Mouse (Mus musculus) lung, adult 2 months (tissue): ENCODE results near the gene Esrrg. TPM values are rescaled to one million over a fixed set of nuclear protein-coding genes. Genes with fewer than 3 reads are reported as not detected.
A peak's percentile ranks its signal among the peaks of the same experiment; 100 is the strongest.

Experiments used
- DNase-seq: peaks from one replicate; pipeline ENCODE4 v3.0.0; 2022
- H3K4me1 ChIP-seq: fragments of 200-500 bp; 2 replicates; pipeline ENCODE4 v1.6.1; 2011; ENCODE audit warnings: low read length; ENCODE audit not compliant: control insufficient read depth, insufficient read depth
- H3K4me3 ChIP-seq: fragments of 200-500 bp; replicated peaks from 2 replicates; pipeline ENCODE3; 2011; ENCODE audit warnings: low read depth, mild to moderate bottlenecking, control low read depth, low read length; ENCODE audit errors: extremely low read depth
- CTCF ChIP-seq: fragments of 200-500 bp; IDR thresholded peaks from 2 replicates; pipeline ENCODE4 v1.5.1; 2011; ENCODE audit warnings: mild to moderate bottlenecking, low read length, control low read depth; ENCODE audit not compliant: insufficient read depth
- POLR2A ChIP-seq: fragments of 200-500 bp; IDR thresholded peaks from 2 replicates; pipeline ENCODE4 v1.6.1; 2011; ENCODE audit warnings: low read depth, mild to moderate bottlenecking, control low read depth, low read length, borderline replicate concordance; ENCODE audit errors: extremely low read depth
- WGBS: fragments of 180-500 bp; shearing (Covaris S2); methylation state at CpG from one replicate; pipeline ENCODE4 v1.1.7; 2018; 5-methylcytosine and 5-hydroxymethylcytosine counted together
- polyA plus RNA-seq: library from polyadenylated mRNA; depleted of rRNA; stranded (reverse); fragments of >200 nt; gene quantifications from 2 replicates; pipeline ENCODE4 v1.2.3, GENCODE M21; 2012

The Esrrg gene
- polyA plus RNA-seq, 1 experiment, result 1.3 TPM

GRCm38 (mm10) chr1:187939078-187939477, 330.5 kb downstream of the Esrrg start:
- WGBS, result 54% methylated on average over 4 of the region's 4 CpGs
- Histone ChIP-seq H3K4me1 (peaks cover 4% of the 10 kb centered on the region), H3K4me3 (no peak overlapping the region)
- no peak for DNase-seq
- TF ChIP-seq POLR2A, result no peak
- TF ChIP-seq CTCF, result no peak

- DNase-seq, result no peak
- TF ChIP-seq POLR2A (no peak), CTCF (no peak)
- 71% methylated on average over 3 of the region's 3 CpGs for WGBS
- no peak overlapping the region for H3K4me3 ChIP-seq
- no peaks in the 10 kb centered on the region for H3K4me1 ChIP-seq
These were observed 342.9 kb downstream of the Esrrg start for GRCm38 (mm10) chr1:187951506-187951905.

GRCm38 (mm10) chr1:187956702-187957101, 348.1 kb downstream of the Esrrg start:
- Histone ChIP-seq H3K4me1 (no peaks in the 10 kb centered on the region), H3K4me3 (no peak overlapping the region)
- TF ChIP-seq POLR2A (no peak), CTCF (no peak)
- 94% methylated on average over 2 of the region's 2 CpGs for WGBS
- no peak for DNase-seq

DNA sequence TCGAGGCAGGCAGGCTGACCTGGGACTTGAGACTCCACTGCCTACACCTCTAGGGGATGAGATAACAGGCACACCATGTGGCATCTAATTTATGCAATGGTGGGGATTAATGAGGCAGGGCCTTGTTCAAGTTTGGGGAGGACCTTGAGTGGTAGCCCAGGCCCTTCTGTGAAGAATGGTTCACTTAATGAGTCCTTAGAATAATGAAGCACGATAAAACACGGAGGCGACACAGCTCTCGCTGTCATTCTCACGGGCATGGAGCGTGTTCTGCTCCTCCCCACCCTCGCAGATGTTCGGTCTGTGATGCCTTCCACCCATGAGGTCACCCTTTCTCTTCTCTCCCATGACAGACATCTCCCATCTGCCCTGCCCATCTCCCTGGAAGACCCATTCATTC, 350.6 kb downstream of the Esrrg start:
- no peak overlapping the region for H3K4me3 ChIP-seq
- DNase-seq, result no peak
- WGBS, result 80% methylated on average over 9 of the region's 9 CpGs
- no peaks in the 10 kb centered on the region for H3K4me1 ChIP-seq
- TF ChIP-seq POLR2A (no peak), CTCF (no peak)

DNA sequence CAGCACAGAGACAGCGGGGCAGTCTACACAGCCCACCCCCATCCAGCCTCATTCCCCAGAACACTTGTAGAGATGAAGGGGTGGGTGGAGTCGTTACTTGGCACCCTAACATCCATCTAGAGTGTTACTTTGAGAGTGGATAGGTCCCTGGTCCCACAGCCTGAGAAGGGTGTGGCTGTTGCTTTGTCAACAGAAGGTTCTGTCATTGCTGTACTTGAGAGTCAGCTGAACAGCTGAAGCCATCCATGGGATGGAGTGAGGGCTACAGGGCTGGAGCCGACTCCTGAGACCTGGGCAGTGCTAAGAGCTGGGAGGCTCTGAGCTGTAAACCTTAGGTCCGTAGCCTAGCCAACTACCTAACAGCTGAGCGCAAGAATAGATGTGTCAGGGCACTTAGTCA, 352.9 kb downstream of the Esrrg start:
- TF ChIP-seq POLR2A, result no peak
- TF ChIP-seq CTCF, result no peak
- WGBS, result 61% methylated on average over 5 of the region's 5 CpGs
- DNase-seq, result no peak
- Histone ChIP-seq H3K4me1 (no peaks in the 10 kb centered on the region), H3K4me3 (no peak overlapping the region)

DNA sequence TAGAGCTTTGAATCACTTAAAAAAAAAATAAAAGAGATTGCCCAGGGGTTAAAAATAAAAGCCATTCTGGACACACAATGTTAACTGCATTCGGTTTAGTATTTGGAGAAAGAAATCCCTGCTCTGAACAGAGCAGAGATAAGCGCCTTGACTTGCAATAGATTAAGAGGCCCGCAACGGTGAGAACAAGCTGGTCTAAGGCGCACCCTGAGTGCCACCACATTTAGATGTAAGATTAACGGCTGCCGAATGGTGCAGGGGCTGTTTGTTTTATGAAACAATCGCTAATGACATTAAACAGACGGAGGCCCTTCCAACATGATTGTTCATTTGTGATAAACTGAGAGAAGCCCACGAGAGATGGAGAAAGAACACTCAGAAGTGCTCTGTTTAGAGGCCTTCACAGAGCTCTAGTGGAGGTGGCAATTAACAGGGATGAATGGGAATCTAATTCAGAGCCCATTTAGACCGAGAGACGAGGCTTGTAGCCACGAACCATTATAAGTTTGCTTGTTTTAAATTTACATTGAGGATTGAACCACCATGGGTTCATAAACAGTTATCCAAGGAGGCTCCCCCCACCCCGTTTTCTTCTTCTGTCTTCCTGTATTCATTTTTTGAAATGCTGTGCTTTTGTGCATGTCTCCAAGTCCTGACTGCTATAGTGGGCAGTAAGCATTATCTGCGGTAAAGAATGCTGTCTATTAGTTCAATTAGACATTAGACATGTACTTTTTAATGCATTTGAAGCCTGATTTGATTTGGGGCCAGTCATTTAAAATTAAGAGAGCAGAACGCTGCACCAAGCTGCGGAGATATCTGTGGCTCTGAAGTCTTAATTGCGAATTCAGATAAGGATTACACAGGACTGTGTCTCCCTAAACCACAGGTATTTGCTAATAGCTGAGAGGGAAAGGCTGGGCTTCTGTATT, 356.5 kb downstream of the Esrrg start:
- no peak for TF ChIP-seq CTCF
- no peak for TF ChIP-seq POLR2A
- WGBS, result 53% methylated on average over 18 of the region's 18 CpGs
- Histone ChIP-seq H3K4me3 (no peak overlapping the region), H3K4me1 (no peaks in the 10 kb centered on the region)
- DNase-seq, result no peak

DNA sequence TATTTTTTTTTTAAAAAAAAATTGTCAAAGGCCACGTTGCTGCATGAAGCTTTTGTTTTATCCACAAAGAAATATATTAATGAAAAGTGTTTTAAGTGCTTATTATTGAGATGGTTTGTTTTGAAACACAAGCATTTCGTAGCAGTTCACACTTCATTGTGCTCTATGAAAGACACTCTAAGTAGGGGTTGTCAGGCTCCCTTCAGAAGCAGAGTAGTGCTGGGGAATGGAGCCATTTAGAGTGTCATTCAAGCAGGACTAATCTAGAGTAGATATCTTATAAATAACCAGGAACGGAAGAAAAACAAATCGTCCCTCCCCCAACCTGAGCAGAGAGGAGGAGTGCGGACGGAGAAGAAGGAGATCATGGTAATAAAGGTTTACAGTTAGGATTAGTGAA, 357.3 kb downstream of the Esrrg start:
- DNase-seq, result no peak
- WGBS, result 42% methylated on average over 6 of the region's 6 CpGs
- no peak overlapping the region for H3K4me3 ChIP-seq
- TF ChIP-seq POLR2A (no peak), CTCF (no peak)
- no peaks in the 10 kb centered on the region for H3K4me1 ChIP-seq

DNA sequence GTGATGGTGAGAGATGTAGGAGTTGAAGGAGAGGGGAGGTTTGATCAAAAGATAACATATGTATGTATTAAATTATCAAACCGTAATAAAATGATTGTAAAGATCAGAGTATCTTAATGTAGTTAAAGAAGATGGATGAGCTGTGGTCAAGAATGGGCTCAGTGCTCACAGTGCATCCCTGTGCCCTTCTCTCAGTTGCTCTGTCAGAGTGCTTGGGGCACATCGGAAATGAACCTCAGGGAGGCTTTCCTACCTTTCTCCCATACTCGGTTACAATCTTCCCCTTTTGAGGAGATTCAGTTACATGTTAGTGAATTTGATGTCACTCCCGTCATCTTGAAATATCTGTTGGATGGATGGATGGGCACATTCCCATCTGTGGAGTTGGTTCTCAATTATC, 359.8 kb downstream of the Esrrg start:
- DNase-seq, result no peak
- TF ChIP-seq CTCF (no peak), POLR2A (no peak)
- WGBS, result 85% methylated on average over 4 of the region's 4 CpGs
- no peaks in the 10 kb centered on the region for H3K4me1 ChIP-seq
- no peak overlapping the region for H3K4me3 ChIP-seq

GRCm38 (mm10) chr1:187969491-187969890, 360.9 kb downstream of the Esrrg start:
- H3K4me3 ChIP-seq, result no peak overlapping the region
- no peaks in the 10 kb centered on the region for H3K4me1 ChIP-seq
- no peak for DNase-seq
- 89% methylated on average over 5 of the region's 5 CpGs for WGBS
- TF ChIP-seq POLR2A (no peak), CTCF (no peak)

DNA sequence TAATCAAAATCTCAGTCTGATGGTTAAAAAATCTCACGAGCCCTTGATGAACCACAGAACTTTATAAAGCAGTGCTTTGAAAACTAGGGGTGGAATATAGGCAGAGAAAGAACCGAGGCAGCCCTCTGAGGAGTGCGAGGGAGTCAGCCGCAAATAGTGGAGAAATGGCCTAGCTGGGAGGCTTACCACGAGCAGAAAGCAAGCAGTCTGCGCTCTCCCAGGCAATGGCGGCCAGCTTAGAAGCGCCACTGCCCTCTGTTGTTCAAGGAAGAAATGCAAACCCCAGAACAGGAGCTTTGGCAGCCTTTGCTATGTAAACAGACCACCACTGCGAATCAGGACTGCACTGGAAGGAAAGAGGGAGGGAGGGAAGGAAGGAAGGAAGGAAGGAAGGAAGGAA, 365.8 kb downstream of the Esrrg start:
- WGBS, result 21% methylated on average over 9 of the region's 9 CpGs
- DNase-seq, result no peak
- Histone ChIP-seq H3K4me1 (no peaks in the 10 kb centered on the region), H3K4me3 (no peak overlapping the region)
- TF ChIP-seq POLR2A (no peak), CTCF (peak; percentile 31; the same call in 1 of the 2 replicates)
